Mouse (Mus musculus) liver, adult 2 months (tissue): ENCODE measurements around the gene Ripk3. TPM values are rescaled to one million over a fixed set of nuclear protein-coding genes. Genes with fewer than 3 reads are reported as not detected.
A peak's percentile ranks its signal among the peaks of the same experiment; 100 is the strongest.

Experiments
- DNase-seq: peaks from one replicate; pipeline ENCODE4 v3.0.0-alpha.2; 2011; ENCODE audit warnings: low read depth, low spot score; ENCODE audit errors: extremely low read depth
- H3K27ac ChIP-seq: fragments of 200-500 bp; replicated peaks from 2 replicates; pipeline ENCODE4 v1.5.1; 2012; ENCODE audit warnings: low read depth, mild to moderate bottlenecking, control low read depth, inconsistent platforms, low read length; ENCODE audit not compliant: insufficient read depth
- H3K27me3 ChIP-seq: fragments of 200-500 bp; 2 replicates; pipeline ENCODE4 v1.6.1; 2012; ENCODE audit warnings: mild to moderate bottlenecking, moderate library complexity, low read length, inconsistent platforms; ENCODE audit not compliant: control insufficient read depth, insufficient read depth
- H3K36me3 ChIP-seq: fragments of 200-500 bp; 2 replicates; pipeline ENCODE4 v1.6.1; 2012; ENCODE audit warnings: low read length, inconsistent platforms; ENCODE audit not compliant: control insufficient read depth, insufficient read depth
- H3K4me1 ChIP-seq: fragments of 200-500 bp; 2 replicates; pipeline ENCODE4 v1.6.1; 2011; ENCODE audit warnings: low read length; ENCODE audit not compliant: control insufficient read depth, insufficient read depth
- H3K4me3 ChIP-seq: fragments of 200-500 bp; 2 replicates; pipeline ENCODE4 v1.5.1; 2011; ENCODE audit warnings: low read depth, mild to moderate bottlenecking, control low read depth, low read length, moderate library complexity; ENCODE audit not compliant: insufficient read depth
- H3K79me2 ChIP-seq: fragments of 200-500 bp; 2 replicates; pipeline ENCODE4 v1.6.1; 2012; ENCODE audit warnings: inconsistent platforms, mild to moderate bottlenecking, low read length, moderate library complexity; ENCODE audit not compliant: control insufficient read depth, insufficient read depth
- H3K9ac ChIP-seq: fragments of 200-500 bp; 2 replicates; pipeline ENCODE4 v1.6.1; 2012; ENCODE audit warnings: low read depth, mild to moderate bottlenecking, control low read depth, inconsistent platforms, low read length
- CTCF ChIP-seq: fragments of 200-500 bp; IDR thresholded peaks from 2 replicates; pipeline ENCODE4 v1.5.1; 2011; ENCODE audit warnings: low read depth, low read length, control low read depth
- POLR2A ChIP-seq: fragments of 200-500 bp; IDR thresholded peaks from 2 replicates; pipeline ENCODE4 v1.6.1; 2011; ENCODE audit warnings: low read length, control low read depth; ENCODE audit not compliant: insufficient read depth; ENCODE audit errors: extremely low read depth
- WGBS: fragments of 180-500 bp; shearing (Covaris S2); methylation state at CpG from one replicate; pipeline ENCODE4 v1.1.7; 2018; 5-methylcytosine and 5-hydroxymethylcytosine counted together
- polyA plus RNA-seq: library from polyadenylated mRNA; depleted of rRNA; stranded (reverse); fragments of >200 nt; gene quantifications from 2 replicates; pipeline ENCODE4 v1.2.3, GENCODE M21; 2012
- total RNA-seq: library from RNA; depleted of rRNA; stranded (reverse); fragments of >200 nt; gene quantifications from 2 replicates; pipeline ENCODE4 v1.2.3, GENCODE M21; 2014

Ripk3 gene
- total and polyA plus RNA-seq, 2 experiments, result 1.8 to 4.0 TPM

DNA sequence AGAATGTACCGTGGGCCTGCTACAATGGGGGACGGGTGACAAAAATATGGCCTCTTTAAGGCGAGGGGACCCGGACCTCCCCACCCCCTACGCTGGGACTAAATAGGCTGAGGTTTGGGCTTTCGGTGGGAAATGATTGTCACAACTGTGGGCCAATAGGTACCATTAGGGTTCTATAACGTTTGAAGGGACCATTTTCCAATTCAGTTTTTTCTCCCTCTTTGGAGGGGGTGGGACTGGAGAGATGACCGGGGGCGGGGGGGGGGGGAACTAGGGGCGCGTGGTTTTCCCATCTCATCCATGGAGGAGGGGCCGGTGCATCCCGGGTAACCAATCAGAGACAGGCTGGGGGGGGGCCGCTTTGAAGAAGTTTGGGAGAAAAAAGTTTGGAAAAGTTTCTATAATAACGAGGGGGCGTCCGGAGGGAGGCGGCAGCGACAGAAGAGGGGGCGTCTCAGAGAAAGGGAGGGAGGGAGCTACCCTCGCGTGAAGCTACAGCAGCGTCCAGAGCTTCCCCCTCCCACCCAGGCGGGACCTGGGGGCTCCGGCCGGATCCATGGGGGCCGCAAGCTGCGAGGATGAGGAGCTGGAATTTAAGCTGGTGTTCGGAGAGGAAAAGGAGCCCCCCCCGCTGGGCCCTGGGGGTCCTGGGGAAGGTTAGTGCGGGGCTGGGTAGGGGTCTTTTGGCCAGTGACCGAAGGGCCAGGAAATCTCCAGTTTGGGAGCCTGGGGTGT is 36.0 kb upstream of the Ripk3 start:
- WGBS, result 14% methylated on average over 32 of the region's 32 CpGs
- no peak for DNase-seq
- Histone ChIP-seq H3K27ac (no peak overlapping the region), H3K9ac (peak overlapping the region; percentile 27; the same call in 1 of the 2 replicates), H3K79me2 (no peaks in the 10 kb centered on the region), H3K4me1 (no peaks in the 10 kb centered on the region), H3K27me3 (peaks cover 4% of the 10 kb centered on the region; the same call in 1 of the 2 replicates), H3K36me3 (no peaks in the 10 kb centered on the region), H3K4me3 (peak overlapping the region; percentile 41)
- TF ChIP-seq CTCF, result no peak

DNA sequence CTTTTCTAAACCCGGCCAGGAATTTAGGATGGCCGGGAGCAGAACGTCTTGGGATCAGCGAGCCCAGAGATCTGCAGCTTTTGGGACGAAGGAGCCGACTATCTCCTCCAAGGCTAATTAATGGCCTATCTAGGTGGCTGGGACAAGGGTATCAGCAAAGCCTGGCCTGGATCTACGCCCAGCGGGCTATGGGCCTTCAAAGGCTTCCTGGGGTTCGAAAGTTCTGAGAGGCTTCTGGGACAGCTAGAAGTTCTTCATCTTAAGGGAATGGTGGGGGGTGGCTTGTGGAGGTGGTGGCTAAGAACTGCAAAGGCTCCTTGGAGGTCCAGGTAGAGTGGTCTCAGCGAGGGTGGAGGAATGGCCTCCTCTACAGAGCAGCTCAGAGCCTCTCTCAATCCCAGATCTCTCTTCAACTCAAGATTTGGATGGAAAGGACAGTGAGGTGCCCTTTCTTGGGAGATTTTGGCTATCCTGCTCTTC is 35.4 kb upstream of the Ripk3 start:
- Histone ChIP-seq H3K27me3 (peaks cover 4% of the 10 kb centered on the region; the same call in 1 of the 2 replicates), H3K27ac (no peak overlapping the region), H3K4me3 (no peak overlapping the region), H3K4me1 (no peaks in the 10 kb centered on the region), H3K36me3 (no peaks in the 10 kb centered on the region), H3K9ac (no peak overlapping the region), H3K79me2 (no peaks in the 10 kb centered on the region)
- DNase-seq, result no peak
- WGBS, result 53% methylated on average over 10 of the region's 10 CpGs
- TF ChIP-seq POLR2A (no peak), CTCF (no peak)

DNA sequence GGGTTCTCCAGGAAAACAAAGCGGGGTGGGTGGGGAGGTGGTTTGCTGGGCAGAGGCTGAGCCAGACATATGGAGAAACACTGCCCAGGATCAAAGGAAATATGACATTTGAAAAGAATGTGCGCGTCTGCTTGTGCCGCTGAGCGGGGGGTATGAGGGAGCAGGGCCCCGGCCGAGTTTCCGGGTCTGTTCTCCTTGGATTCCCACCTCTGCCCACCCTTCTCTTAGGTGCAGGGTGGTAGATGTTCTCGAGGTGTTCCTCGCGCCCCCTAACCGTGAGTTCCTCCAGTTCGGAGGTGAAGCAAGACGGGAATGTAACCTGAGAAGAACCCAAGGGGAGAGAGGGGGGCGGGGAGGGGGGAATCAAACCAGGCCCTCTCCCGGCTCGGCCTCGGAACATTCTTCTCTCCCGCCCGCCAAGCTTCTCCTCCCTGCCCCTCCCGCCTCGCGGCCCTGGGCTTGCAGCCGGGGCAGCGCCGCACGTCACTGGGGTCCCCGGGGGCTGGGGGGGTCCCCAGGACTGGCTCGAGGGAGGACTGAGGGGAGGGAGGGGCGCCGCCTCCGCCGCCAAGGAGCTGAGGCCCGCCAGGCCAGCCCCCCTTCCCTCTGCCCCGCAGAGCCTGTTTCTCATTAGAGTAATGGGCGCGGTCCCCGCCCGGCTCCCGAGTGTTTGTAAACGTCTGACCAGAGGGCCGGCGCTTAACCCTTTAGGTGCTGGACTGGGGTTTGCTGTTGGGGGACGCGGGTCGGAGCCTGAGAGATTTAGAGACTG is 34.5 kb upstream of the Ripk3 start, which contains the start of gene Nfatc4:
TSS of gene Nfatc4 (plus strand) at position 154 of the 772 bp plus-strand sequence.
- Histone ChIP-seq H3K79me2 (no peaks in the 10 kb centered on the region), H3K36me3 (no peaks in the 10 kb centered on the region), H3K27ac (no peak within 1 kb of the TSS), H3K9ac (peak within 1 kb of the TSS; percentile 45; the same call in 1 of the 2 replicates), H3K4me3 (peak within 1 kb of the TSS; percentile 43), H3K4me1 (no peaks in the 10 kb centered on the region), H3K27me3 (peaks cover 4% of the 10 kb centered on the region; the same call in 1 of the 2 replicates)
- 3% methylated on average over 43 of the region's 46 CpGs for WGBS
- DNase-seq, result no peak
- no peak for TF ChIP-seq POLR2A
- no peak for TF ChIP-seq CTCF

DNA sequence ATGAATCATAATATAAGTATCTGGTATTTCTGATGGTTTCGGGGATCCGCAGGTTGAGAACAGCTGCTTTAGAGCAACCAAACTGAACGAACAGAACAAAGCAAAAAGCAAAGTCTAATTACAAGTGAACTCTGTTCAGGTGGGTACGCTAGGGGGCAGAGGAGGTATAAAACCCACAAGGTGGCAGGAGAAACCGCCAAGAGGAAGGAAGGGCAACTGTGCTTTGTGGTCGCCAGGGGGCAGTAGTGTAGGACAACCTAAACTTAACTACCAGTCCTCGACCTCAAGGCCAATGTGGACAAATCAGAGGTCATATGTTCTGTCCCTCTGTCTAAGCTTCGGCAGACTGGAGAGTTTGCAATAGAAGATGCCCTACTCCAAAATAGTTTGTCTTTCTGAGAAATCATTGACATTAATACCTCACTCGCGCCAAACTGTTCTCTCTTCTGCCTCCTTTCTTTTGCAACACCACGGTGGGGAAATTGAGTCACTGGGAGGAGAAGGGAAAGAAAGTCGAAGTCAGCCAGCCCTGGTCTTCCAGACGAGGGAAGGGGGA is 33.8 kb upstream of the Ripk3 start:
- peaks cover 4% of the 10 kb centered on the region; the same call in 1 of the 2 replicates for H3K27me3 ChIP-seq
- TF ChIP-seq POLR2A (no peak), CTCF (peak; percentile 91)
- 7% methylated on average over 13 of the region's 13 CpGs for WGBS
- H3K9ac ChIP-seq, result no peak overlapping the region
- H3K79me2 ChIP-seq, result no peaks in the 10 kb centered on the region
- H3K4me1 ChIP-seq, result no peaks in the 10 kb centered on the region
- H3K27ac ChIP-seq, result no peak overlapping the region
- H3K36me3 ChIP-seq, result no peaks in the 10 kb centered on the region
- peak; percentile 78 for DNase-seq
- H3K4me3 ChIP-seq, result no peak overlapping the region

DNA sequence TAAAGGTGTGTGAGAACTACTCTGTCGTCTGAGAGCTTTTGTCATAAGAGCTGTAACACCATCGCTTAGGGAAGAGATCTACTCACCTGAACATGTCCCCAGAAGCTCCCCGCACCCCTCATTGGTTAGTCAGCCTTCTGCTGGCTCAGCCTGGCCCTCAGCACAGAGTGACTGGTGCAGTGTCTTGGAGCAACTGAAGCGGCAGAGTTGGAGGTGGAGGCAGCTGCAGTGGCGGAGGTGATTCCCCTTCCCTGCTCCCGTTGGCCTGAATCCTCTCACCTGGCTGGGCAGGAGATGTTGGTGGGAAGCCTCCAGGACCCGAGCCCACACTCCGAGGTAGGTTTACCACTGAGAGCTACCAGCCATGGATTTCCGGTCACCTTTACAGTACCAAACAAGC is 31.9 kb upstream of the Ripk3 start:
- H3K4me3 ChIP-seq, result no peak overlapping the region
- H3K79me2 ChIP-seq, result no peaks in the 10 kb centered on the region
- peaks cover 4% of the 10 kb centered on the region; the same call in 1 of the 2 replicates for H3K27me3 ChIP-seq
- no peak overlapping the region for H3K9ac ChIP-seq
- no peak for TF ChIP-seq POLR2A
- TF ChIP-seq CTCF, result no peak
- no peaks in the 10 kb centered on the region for H3K4me1 ChIP-seq
- no peak overlapping the region for H3K27ac ChIP-seq
- H3K36me3 ChIP-seq, result no peaks in the 10 kb centered on the region
- DNase-seq, result no peak
- WGBS, result 89% methylated on average over 9 of the region's 9 CpGs
